Mouse (Mus musculus): ENCODE data around the gene Dcun1d2. TPM values are rescaled to one million over a fixed set of nuclear protein-coding genes. Genes with fewer than 3 reads are reported as not detected.

Dcun1d2 gene
- polyA plus RNA-seq, 1 experiment from 2014 or later: 33.4 TPM

DNA sequence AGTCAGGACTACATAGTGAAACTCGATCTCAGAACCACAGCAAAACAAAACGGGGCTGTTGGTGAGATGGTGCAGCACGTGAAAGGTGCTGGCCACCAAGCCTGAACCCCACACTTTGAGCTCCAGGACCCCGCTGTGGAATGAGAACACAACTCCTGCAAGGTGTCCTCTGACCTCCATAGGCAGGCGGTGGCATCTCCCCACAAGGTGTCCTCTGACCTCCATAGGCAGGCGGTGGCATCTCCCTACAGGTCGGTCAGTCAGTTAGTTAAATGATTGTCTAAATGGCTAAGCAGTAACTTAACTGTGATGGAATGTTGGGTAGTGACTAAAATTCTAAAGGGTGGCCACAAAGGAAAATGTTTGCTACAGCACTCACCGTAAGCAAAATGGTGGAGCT lies 11.6 kb upstream of the Dcun1d2 start:
- H3K4me3 ChIP-seq: no peak overlapping the region
- 96% methylated on average over 8 of the region's 8 CpGs for WGBS
- ATAC-seq (ENCODE audit: insufficient number of reproducible peaks, insufficient read depth, low FRiP score, low TSS enrichment): no peak
- no peaks in the 10 kb centered on the region for H3K4me1 ChIP-seq
- H3K9ac ChIP-seq: no peak overlapping the region
- H3K27me3 ChIP-seq: no peaks in the 10 kb centered on the region
- H3K4me2 ChIP-seq (replicated peaks): no peak overlapping the region
- H3K27ac ChIP-seq: no peak overlapping the region
- peaks cover 81% of the 10 kb centered on the region for H3K36me3 ChIP-seq
- H3K9me3 ChIP-seq: no peaks in the 10 kb centered on the region

DNA sequence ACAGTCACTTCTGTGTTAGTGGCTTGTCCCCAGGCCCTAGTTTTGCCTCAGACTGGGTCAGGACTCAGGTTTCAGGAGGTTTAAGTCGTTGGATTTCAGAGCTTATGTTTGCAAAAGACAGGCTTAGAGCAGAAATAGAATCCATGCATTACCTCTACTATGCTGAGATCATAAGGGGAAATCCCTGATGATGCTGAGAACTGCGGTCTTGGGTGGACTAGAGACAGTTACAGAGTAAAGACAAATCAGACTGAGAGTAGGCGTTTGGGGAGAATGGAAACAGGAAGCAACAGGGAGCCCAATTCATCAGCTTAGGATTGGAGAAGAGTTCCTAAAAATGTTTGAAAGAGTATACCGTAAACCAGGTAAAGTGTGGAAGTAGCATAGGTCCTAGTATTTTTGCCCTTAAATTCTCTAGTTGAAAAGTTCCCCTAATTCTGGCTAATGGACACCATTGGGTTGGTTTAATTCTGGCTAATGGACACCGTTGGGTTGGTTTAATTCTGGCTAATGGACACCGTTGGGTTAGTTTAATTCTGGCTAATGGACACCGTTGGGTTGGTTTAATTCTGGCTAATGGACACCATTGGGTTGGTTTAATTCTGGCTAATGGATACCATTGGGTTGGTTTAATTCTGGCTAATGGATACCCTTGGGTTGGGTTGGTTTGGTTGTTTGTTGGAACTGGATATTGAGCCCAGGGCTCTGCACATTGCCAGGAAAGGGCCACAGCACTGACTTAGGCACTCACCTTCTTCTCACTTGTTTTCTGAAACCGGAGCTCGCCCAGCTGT lies 5.9 kb upstream of the Dcun1d2 start:
- Histone ChIP-seq H3K4me3 (no peak overlapping the region), H3K4me1 (peaks cover 4% of the 10 kb centered on the region; the same call in 1 of the 2 replicates), H3K9me3 (no peaks in the 10 kb centered on the region), H3K27ac (no peak overlapping the region), H3K9ac (no peak overlapping the region), H3K36me3 (peaks cover 61% of the 10 kb centered on the region), H3K4me2 (replicated peaks) (no peak overlapping the region), H3K27me3 (no peaks in the 10 kb centered on the region)
- ATAC-seq (ENCODE audit: insufficient number of reproducible peaks, insufficient read depth, low FRiP score, low TSS enrichment): no peak
- 88% methylated on average over 9 of the region's 9 CpGs for WGBS

DNA sequence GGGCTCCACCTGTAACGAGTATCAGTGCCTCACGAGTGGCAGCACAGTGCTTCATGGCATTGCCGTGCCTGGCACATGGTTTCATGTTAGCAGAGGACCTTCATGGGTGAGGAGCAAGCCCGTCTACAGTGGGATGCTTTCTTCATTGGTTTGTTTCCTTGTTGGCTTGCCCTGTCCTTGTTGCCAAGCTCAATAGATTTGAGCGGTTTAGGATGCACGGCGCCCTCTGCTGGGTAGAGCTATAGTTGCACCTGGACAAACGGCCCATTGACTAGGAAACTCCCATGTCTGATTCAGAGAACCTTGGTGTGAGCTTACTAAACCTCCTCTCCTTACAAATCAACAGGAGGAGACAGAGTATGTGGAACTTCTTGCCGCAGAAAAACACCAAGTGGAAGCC lies 4.4 kb upstream of the Dcun1d2 start:
- Histone ChIP-seq H3K4me1 (peaks cover 6% of the 10 kb centered on the region; the same call in 1 of the 2 replicates), H3K4me3 (no peak overlapping the region), H3K9ac (no peak overlapping the region), H3K27me3 (no peaks in the 10 kb centered on the region), H3K9me3 (no peaks in the 10 kb centered on the region), H3K36me3 (peaks cover 53% of the 10 kb centered on the region), H3K4me2 (replicated peaks) (no peak overlapping the region), H3K27ac (no peak overlapping the region)
- 30% methylated on average over 9 of the region's 9 CpGs for WGBS
- no peak for ATAC-seq (ENCODE audit: insufficient number of reproducible peaks, insufficient read depth, low FRiP score, low TSS enrichment)

DNA sequence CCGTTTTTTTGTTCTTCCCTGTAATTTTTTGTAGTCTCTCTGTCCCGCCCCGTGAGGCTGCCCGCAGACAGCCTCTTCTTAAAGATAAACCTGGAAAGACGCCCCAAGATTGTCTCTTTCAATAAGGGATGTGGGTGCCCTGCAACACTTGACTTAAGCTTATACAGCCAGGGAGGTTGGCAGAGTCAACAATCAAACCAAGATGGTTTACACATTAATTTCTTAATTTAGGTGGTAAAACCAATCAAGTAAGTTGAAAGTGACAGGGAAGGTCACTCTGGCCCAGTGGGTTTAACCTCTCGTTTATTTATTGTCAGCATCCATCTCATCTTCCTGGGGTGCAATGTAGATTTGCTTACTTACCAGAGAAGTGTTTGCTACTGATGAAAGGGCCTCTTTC lies 715 bp upstream of the Dcun1d2 start:
- Histone ChIP-seq H3K9me3 (no peaks in the 10 kb centered on the region), H3K4me2 (replicated peaks) (peak overlapping the region; percentile 93), H3K36me3 (peaks cover 18% of the 10 kb centered on the region), H3K9ac (peak overlapping the region; percentile 78), H3K27me3 (no peaks in the 10 kb centered on the region), H3K27ac (peak overlapping the region; percentile 84; the same call in 1 of the 2 replicates), H3K4me1 (peaks cover 12% of the 10 kb centered on the region; the same call in 1 of the 2 replicates), H3K4me3 (peak overlapping the region; percentile 83)
- no peak for ATAC-seq (ENCODE audit: insufficient number of reproducible peaks, insufficient read depth, low FRiP score, low TSS enrichment)
- 2% methylated on average over 6 of the region's 6 CpGs for WGBS

DNA sequence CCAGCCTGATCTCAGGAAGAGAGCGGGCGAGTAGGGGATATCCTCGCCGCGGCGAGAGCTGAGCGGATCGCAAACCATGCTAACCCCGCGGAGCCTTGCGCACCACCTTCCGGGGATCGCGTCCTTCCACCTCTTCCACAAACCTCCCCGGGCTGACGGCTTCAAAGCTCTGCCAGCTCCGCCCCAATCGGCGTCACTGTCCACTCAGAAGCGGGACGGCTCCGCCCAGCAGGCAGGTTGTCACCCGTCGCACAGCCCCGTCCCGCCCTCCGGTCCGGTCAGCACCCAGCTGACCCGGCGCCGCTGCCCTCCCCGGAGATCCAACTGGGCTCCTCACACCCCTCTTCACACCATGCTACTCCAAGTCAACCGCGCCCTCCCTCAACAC lies 633 bp downstream of the Dcun1d2 start:
- Histone ChIP-seq H3K4me1 (peaks cover 12% of the 10 kb centered on the region; the same call in 1 of the 2 replicates), H3K9me3 (no peaks in the 10 kb centered on the region), H3K27ac (peak overlapping the region; percentile 84), H3K4me3 (peak overlapping the region; percentile 83), H3K9ac (peak overlapping the region; percentile 78), H3K4me2 (replicated peaks) (peak overlapping the region; percentile 93), H3K27me3 (no peaks in the 10 kb centered on the region), H3K36me3 (peaks cover 8% of the 10 kb centered on the region; the same call in 1 of the 2 replicates)
- peak; percentile 60 for ATAC-seq (ENCODE audit: insufficient number of reproducible peaks, insufficient read depth, low FRiP score, low TSS enrichment)
- WGBS: under 1% methylated on average over 34 of the region's 34 CpGs

DNA sequence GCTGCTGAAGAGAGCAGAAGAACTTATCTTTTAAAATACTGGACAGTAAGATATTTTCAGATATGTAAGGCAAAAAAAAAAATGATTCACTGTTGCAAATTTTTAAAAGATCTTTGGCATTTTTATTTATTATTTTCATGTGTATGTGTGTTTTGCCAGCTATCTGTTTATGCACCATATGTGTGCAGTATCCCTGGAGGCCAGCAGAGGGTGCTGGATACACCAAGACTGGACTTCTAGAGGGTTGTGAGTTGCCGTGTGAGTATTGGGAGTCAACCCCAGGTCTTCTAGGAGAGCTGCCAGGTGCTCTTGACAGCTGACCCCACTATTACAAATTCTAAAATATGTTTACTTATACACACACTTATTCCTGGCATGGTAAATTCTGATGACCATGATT lies 4.7 kb downstream of the Dcun1d2 start:
- no peak for ATAC-seq (ENCODE audit: insufficient number of reproducible peaks, insufficient read depth, low FRiP score, low TSS enrichment)
- peaks cover 6% of the 10 kb centered on the region; the same call in 1 of the 2 replicates for H3K4me1 ChIP-seq
- no peak overlapping the region for H3K9ac ChIP-seq
- H3K4me3 ChIP-seq: no peak overlapping the region
- no peak overlapping the region for H3K27ac ChIP-seq
- no peaks in the 10 kb centered on the region for H3K27me3 ChIP-seq
- 86% methylated on average over 1 of the region's 1 CpGs for WGBS
- H3K36me3 ChIP-seq: no peaks in the 10 kb centered on the region
- H3K9me3 ChIP-seq: no peaks in the 10 kb centered on the region
- no peak overlapping the region for H3K4me2 ChIP-seq (replicated peaks)

- Histone ChIP-seq H3K4me1 (no peaks in the 10 kb centered on the region), H3K27me3 (no peaks in the 10 kb centered on the region), H3K4me2 (replicated peaks) (no peak overlapping the region), H3K9me3 (no peaks in the 10 kb centered on the region), H3K4me3 (no peak overlapping the region), H3K9ac (no peak overlapping the region), H3K36me3 (peaks cover 7% of the 10 kb centered on the region), H3K27ac (no peak overlapping the region)
- ATAC-seq (ENCODE audit: insufficient number of reproducible peaks, insufficient read depth, low FRiP score, low TSS enrichment): no peak
- WGBS: 81% methylated on average over 5 of the region's 5 CpGs
These were observed 10.9 kb downstream of the Dcun1d2 start for GRCm38 (mm10) chr8:13276941-13277447.

DNA sequence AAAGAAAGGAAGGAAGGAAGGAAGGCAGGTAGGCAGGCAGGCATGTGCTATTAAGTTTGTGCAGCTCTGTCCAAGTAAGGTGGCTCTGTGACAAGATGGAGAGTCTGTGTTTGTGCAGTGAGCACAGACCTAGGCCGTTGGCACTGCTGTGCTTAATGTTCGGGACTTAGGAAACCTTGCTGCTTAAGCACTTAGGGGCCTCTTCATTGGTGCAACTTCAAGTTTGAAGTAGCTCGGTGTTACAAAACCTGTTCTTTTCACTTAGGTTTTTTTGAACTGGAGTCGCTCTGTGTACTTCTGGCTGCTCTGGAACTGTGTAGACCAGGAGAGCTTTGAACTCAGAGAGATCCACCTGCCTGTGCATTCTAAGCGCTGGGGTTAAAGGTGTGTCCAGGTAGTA lies 15.1 kb downstream of the Dcun1d2 start:
- no peak overlapping the region for H3K9ac ChIP-seq
- H3K9me3 ChIP-seq: no peaks in the 10 kb centered on the region
- no peak overlapping the region for H3K27ac ChIP-seq
- H3K27me3 ChIP-seq: no peaks in the 10 kb centered on the region
- no peaks in the 10 kb centered on the region for H3K4me1 ChIP-seq
- 91% methylated on average over 5 of the region's 5 CpGs for WGBS
- peaks cover 40% of the 10 kb centered on the region for H3K36me3 ChIP-seq
- H3K4me2 ChIP-seq (replicated peaks): no peak overlapping the region
- no peak for ATAC-seq (ENCODE audit: insufficient number of reproducible peaks, insufficient read depth, low FRiP score, low TSS enrichment)
- H3K4me3 ChIP-seq: no peak overlapping the region

DNA sequence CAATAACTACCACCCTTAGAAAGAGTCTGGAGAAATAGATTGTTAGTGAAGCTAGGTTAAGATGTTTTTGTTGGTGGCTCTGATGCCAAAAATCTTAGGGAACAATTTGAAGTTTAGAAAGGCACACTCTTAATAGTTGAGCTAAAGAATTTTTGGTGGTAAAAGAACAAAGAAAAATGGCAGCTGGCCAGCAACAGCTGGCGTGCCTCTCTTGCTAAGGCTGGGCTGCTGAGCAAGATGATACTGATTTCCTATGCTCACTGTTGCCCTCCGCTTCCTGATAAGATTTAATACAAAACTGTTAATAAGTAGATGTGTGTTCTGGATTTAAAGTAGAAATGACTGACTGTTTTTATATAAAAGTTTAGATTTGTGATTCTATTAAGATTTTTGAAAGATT lies 20.4 kb downstream of the Dcun1d2 start:
- H3K9ac ChIP-seq: no peak overlapping the region
- no peak overlapping the region for H3K27ac ChIP-seq
- H3K4me2 ChIP-seq (replicated peaks): no peak overlapping the region
- H3K4me1 ChIP-seq: no peaks in the 10 kb centered on the region
- no peaks in the 10 kb centered on the region for H3K27me3 ChIP-seq
- H3K36me3 ChIP-seq: peaks cover 41% of the 10 kb centered on the region
- 75% methylated on average over 2 of the region's 2 CpGs for WGBS
- no peak for ATAC-seq (ENCODE audit: insufficient number of reproducible peaks, insufficient read depth, low FRiP score, low TSS enrichment)
- H3K9me3 ChIP-seq: no peaks in the 10 kb centered on the region
- H3K4me3 ChIP-seq: no peak overlapping the region

GRCm38 (mm10) chr8:13263376-13263775 lies 24.6 kb downstream of the Dcun1d2 start:
- H3K4me3 ChIP-seq: no peak overlapping the region
- H3K27me3 ChIP-seq: no peaks in the 10 kb centered on the region
- peaks cover 20% of the 10 kb centered on the region for H3K36me3 ChIP-seq
- no peaks in the 10 kb centered on the region for H3K4me1 ChIP-seq
- no peak for ATAC-seq (ENCODE audit: insufficient number of reproducible peaks, insufficient read depth, low FRiP score, low TSS enrichment)
- H3K4me2 ChIP-seq (replicated peaks): no peak overlapping the region
- 60% methylated on average over 3 of the region's 3 CpGs for WGBS
- no peaks in the 10 kb centered on the region for H3K9me3 ChIP-seq
- no peak overlapping the region for H3K9ac ChIP-seq
- no peak overlapping the region for H3K27ac ChIP-seq

DNA sequence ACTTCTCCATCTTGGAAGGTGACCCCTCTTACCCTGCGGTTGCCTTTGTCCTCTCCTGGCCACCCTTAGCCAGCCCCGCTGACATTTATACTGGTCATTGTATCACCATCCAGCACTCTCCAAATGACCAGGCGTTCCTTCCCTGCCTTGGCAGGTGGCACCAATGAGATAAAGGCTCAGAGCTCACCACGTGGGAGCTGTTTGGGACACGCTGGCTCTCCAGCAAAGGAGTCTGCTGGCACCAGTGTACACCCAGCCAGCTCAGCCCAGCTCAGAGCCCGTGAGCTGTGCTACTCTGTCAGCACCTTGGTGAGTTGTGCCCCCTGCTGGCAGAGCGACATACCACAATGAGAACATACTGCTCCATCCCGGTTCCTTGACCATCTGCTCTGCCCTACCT lies 33.9 kb downstream of the Dcun1d2 start, which contains the start of gene Adprhl1:
Gene Adprhl1, minus strand, starts transcription at position 144 of the 400 bp plus-strand sequence.
- Histone ChIP-seq H3K36me3 (peaks cover 26% of the 10 kb centered on the region), H3K4me2 (replicated peaks) (no peak within 1 kb of the TSS), H3K27ac (no peak within 1 kb of the TSS), H3K27me3 (no peaks in the 10 kb centered on the region), H3K4me3 (no peak within 1 kb of the TSS), H3K4me1 (peaks cover 3% of the 10 kb centered on the region; the same call in 1 of the 2 replicates), H3K9ac (no peak within 1 kb of the TSS), H3K9me3 (no peaks in the 10 kb centered on the region)
- peak; percentile 78; the same call in 1 of the 2 replicates for ATAC-seq (ENCODE audit: insufficient number of reproducible peaks, insufficient read depth, low FRiP score, low TSS enrichment)
- WGBS: 35% methylated on average over 8 of the region's 8 CpGs

GRCm38 (mm10) chr8:13253413-13253812 lies 34.5 kb downstream of the Dcun1d2 start:
- Histone ChIP-seq H3K27me3 (no peaks in the 10 kb centered on the region), H3K4me2 (replicated peaks) (no peak overlapping the region), H3K9me3 (no peaks in the 10 kb centered on the region), H3K36me3 (peaks cover 24% of the 10 kb centered on the region), H3K4me1 (peaks cover 3% of the 10 kb centered on the region; the same call in 1 of the 2 replicates), H3K9ac (no peak overlapping the region), H3K4me3 (no peak overlapping the region), H3K27ac (no peak overlapping the region)
- WGBS: 57% methylated on average over 5 of the region's 5 CpGs
- ATAC-seq (ENCODE audit: insufficient number of reproducible peaks, insufficient read depth, low FRiP score, low TSS enrichment): 0 out of 2 replicates have a peak, but pooled peaks have one; percentile 35
